Mouse (Mus musculus): ENCODE data around the gene Olfr187. TPM values are rescaled to one million over a fixed set of nuclear protein-coding genes. Genes with fewer than 3 reads are reported as not detected.

The Olfr187 gene
- polyA plus RNA-seq, 1 experiment from 2014 or later = not detected

GRCm38 (mm10) chr16:58995057-58995456 lies 44.5 kb downstream of the Olfr187 start, which contains the start of gene Olfr183:
TSS of gene Olfr183 (plus strand) at chr16:58995357.
- Histone ChIP-seq H3K9me3 (no peaks in the 10 kb centered on the region), H3K9ac (replicated peaks) (no peak within 1 kb of the TSS), H3K4me2 (replicated peaks) (no peak within 1 kb of the TSS), H3K27ac (replicated peaks) (no peak within 1 kb of the TSS), H3K27me3 (no peaks in the 10 kb centered on the region), H3K4me3 (no peak within 1 kb of the TSS), H3K4me1 (no peaks in the 10 kb centered on the region), H3K36me3 (no peaks in the 10 kb centered on the region)
- no peak for ATAC-seq (replicated peaks)
- WGBS = 75% methylated on average over 2 of the region's 2 CpGs

Other genes starting within 250 kb of the Olfr187 start
- not detected in 2 replicates for gene Olfr173, start 239.5 kb downstream of the Olfr187 start, polyA plus RNA-seq (2015; fragmentation: Nextera tagmentation; extraction: Ambion mirVana)
- not detected in 2 replicates for gene Olfr175-ps1, start 213.0 kb downstream of the Olfr187 start, polyA plus RNA-seq (2015; fragmentation: Nextera tagmentation; extraction: Ambion mirVana)
- gene Olfr177, start 165.0 kb downstream of the Olfr187 start, polyA plus RNA-seq (2015; fragmentation: Nextera tagmentation; extraction: Ambion mirVana) = not detected in 2 replicates
- gene Olfr178, start 147.7 kb downstream of the Olfr187 start, polyA plus RNA-seq (2015; fragmentation: Nextera tagmentation; extraction: Ambion mirVana) = not detected in 2 replicates
- not detected in 2 replicates for gene Olfr181, start 111.0 kb downstream of the Olfr187 start, polyA plus RNA-seq (2015; fragmentation: Nextera tagmentation; extraction: Ambion mirVana)
- not detected in 2 replicates for gene Olfr180, start 110.4 kb downstream of the Olfr187 start, polyA plus RNA-seq (2015; fragmentation: Nextera tagmentation; extraction: Ambion mirVana)
- gene Olfr183, start 44.4 kb downstream of the Olfr187 start, polyA plus RNA-seq (2015; fragmentation: Nextera tagmentation; extraction: Ambion mirVana) = not detected in 2 replicates
- not detected in 2 replicates for gene Olfr186, start 9.5 kb downstream of the Olfr187 start, polyA plus RNA-seq (2015; fragmentation: Nextera tagmentation; extraction: Ambion mirVana)
- not detected in 2 replicates for gene Olfr190, start 38.2 kb upstream of the Olfr187 start, polyA plus RNA-seq (2015; fragmentation: Nextera tagmentation; extraction: Ambion mirVana)
- gene Olfr191, start 50.1 kb upstream of the Olfr187 start, polyA plus RNA-seq (2015; fragmentation: Nextera tagmentation; extraction: Ambion mirVana) = not detected in 2 replicates
- not detected in 2 replicates for gene Olfr193, start 72.1 kb upstream of the Olfr187 start, polyA plus RNA-seq (2015; fragmentation: Nextera tagmentation; extraction: Ambion mirVana)
- not detected in 2 replicates for gene Olfr194, start 81.3 kb upstream of the Olfr187 start, polyA plus RNA-seq (2015; fragmentation: Nextera tagmentation; extraction: Ambion mirVana)
- gene Olfr195, start 107.3 kb upstream of the Olfr187 start, polyA plus RNA-seq (2015; fragmentation: Nextera tagmentation; extraction: Ambion mirVana) = not detected in 2 replicates
- gene Olfr196, start 130.7 kb upstream of the Olfr187 start, polyA plus RNA-seq (2015; fragmentation: Nextera tagmentation; extraction: Ambion mirVana) = not detected in 2 replicates
- not detected in 2 replicates for gene Olfr198, start 163.8 kb upstream of the Olfr187 start, polyA plus RNA-seq (2015; fragmentation: Nextera tagmentation; extraction: Ambion mirVana)
- gene Olfr199, start 180.0 kb upstream of the Olfr187 start, polyA plus RNA-seq (2015; fragmentation: Nextera tagmentation; extraction: Ambion mirVana) = not detected in 2 replicates
- gene Olfr201, start 232.9 kb upstream of the Olfr187 start, polyA plus RNA-seq (2015; fragmentation: Nextera tagmentation; extraction: Ambion mirVana) = not detected in 2 replicates
- gene Olfr202, start 247.0 kb upstream of the Olfr187 start, polyA plus RNA-seq (2015; fragmentation: Nextera tagmentation; extraction: Ambion mirVana) = not detected in 2 replicates